Mouse (Mus musculus) midbrain, embryonic 11.5 days (tissue): ENCODE data around the gene Nectin2. TPM values are rescaled to one million over a fixed set of nuclear protein-coding genes. Genes with fewer than 3 reads are reported as not detected.

Experiments
- ATAC-seq: fragments of 200-750 bp; cut with Nextera tagmentation; 2 replicates; pipeline ENCODE4 v1.8.0; 2017; ENCODE audit warnings: moderate TSS enrichment, moderate library complexity; ENCODE audit not compliant: low FRiP score
- DNase-seq: peaks from one replicate; pipeline ENCODE4 v3.0.0; 2015; ENCODE audit warnings: low spot score; ENCODE audit errors: missing footprints
- H3K27ac ChIP-seq: fragments of 300-500 bp; sonication (generic); 2 replicates; pipeline ENCODE4 v1.5.1; 2014; ENCODE audit warnings: low read depth, low read length
- H3K27me3 ChIP-seq: fragments of 300-500 bp; sonication (generic); 2 replicates; pipeline ENCODE4 v1.6.1; 2014; ENCODE audit warnings: mild to moderate bottlenecking, low read length, moderate library complexity, mixed read lengths; ENCODE audit not compliant: control insufficient read depth, insufficient read depth
- H3K36me3 ChIP-seq: fragments of 300-500 bp; sonication (generic); 2 replicates; pipeline ENCODE4 v1.6.1; 2014; ENCODE audit warnings: mild to moderate bottlenecking, low read length, moderate library complexity, mixed read lengths; ENCODE audit not compliant: control insufficient read depth, insufficient read depth
- H3K4me1 ChIP-seq: fragments of 300-500 bp; sonication (generic); 2 replicates; pipeline ENCODE4 v1.6.1; 2014; ENCODE audit warnings: low read length; ENCODE audit not compliant: control insufficient read depth, insufficient read depth
- H3K4me2 ChIP-seq: fragments of 300-500 bp; sonication (generic); 2 replicates; pipeline ENCODE4 v1.6.1; 2014; ENCODE audit warnings: mild to moderate bottlenecking, moderate library complexity
- H3K4me3 ChIP-seq: fragments of 300-500 bp; sonication (generic); 2 replicates; pipeline ENCODE4 v1.5.1; 2014; ENCODE audit warnings: low read depth, low read length
- H3K9ac ChIP-seq: fragments of 300-500 bp; sonication (generic); 2 replicates; pipeline ENCODE4 v1.6.1; 2014; ENCODE audit warnings: low read length
- H3K9me3 ChIP-seq: fragments of 300-500 bp; sonication (generic); 2 replicates; pipeline ENCODE4 v1.6.1; 2016; ENCODE audit warnings: low read length; ENCODE audit not compliant: control insufficient read depth
- WGBS: fragments of 180-500 bp; shearing (Covaris S2); extraction: QIAGEN DNeasy Blood & Tissue Kit; methylation state at CpG from one replicate; pipeline ENCODE4 v1.1.7; 2014; 5-methylcytosine and 5-hydroxymethylcytosine counted together
- polyA plus RNA-seq: library from polyadenylated mRNA; unstranded; fragments of >200 nt; fragmentation: Nextera tagmentation; extraction: Ambion mirVana; gene quantifications from 2 replicates; pipeline ENCODE4 v1.2.1, GENCODE M21; 2014

The Nectin2 gene
- polyA plus RNA-seq, 1 experiment from 2014 or later, result 52.8 TPM

GRCm38 (mm10) chr7:19770375-19770754, 20.1 kb upstream of the Nectin2 start:
- Histone ChIP-seq H3K4me2 (peak overlapping the region; percentile 77), H3K4me1 (peaks cover 13% of the 10 kb centered on the region), H3K9ac (peak overlapping the region; percentile 59), H3K4me3 (peak overlapping the region; percentile 34), H3K27ac (no peak overlapping the region), H3K27me3 (peaks cover 24% of the 10 kb centered on the region), H3K36me3 (no peaks in the 10 kb centered on the region), H3K9me3 (no peaks in the 10 kb centered on the region)
- WGBS, result under 1% methylated on average over 26 of the region's 28 CpGs
- ATAC-seq, result peak; percentile 89
- DNase-seq, result peak; percentile 99

- peak; percentile 28; the same call in 1 of the 2 replicates for ATAC-seq
Observed at GRCm38 (mm10) chr7:19769434-19770374, 19.4 kb upstream of the Nectin2 start.

GRCm38 (mm10) chr7:19769001-19769400, 18.7 kb upstream of the Nectin2 start:
- no peak overlapping the region for H3K4me3 ChIP-seq

More at GRCm38 (mm10) chr7:19769434-19770374, 19.4 kb upstream of the Nectin2 start:
- 10% methylated on average over 16 of the region's 16 CpGs for WGBS
- H3K4me2 ChIP-seq, result peak overlapping the region; percentile 77
- no peak overlapping the region for H3K27ac ChIP-seq
- no peaks in the 10 kb centered on the region for H3K9me3 ChIP-seq
- H3K9ac ChIP-seq, result peak overlapping the region; percentile 59
- peak; percentile 88 for DNase-seq
- H3K4me1 ChIP-seq, result peaks cover 13% of the 10 kb centered on the region
- no peaks in the 10 kb centered on the region for H3K36me3 ChIP-seq
- H3K27me3 ChIP-seq, result peaks cover 24% of the 10 kb centered on the region
- H3K4me3 ChIP-seq, result peak overlapping the region; percentile 34

GRCm38 (mm10) chr7:19768251-19768650, 18.0 kb upstream of the Nectin2 start:
- Histone ChIP-seq H3K9ac (no peak overlapping the region), H3K27me3 (peaks cover 24% of the 10 kb centered on the region), H3K4me1 (peaks cover 13% of the 10 kb centered on the region), H3K4me3 (no peak overlapping the region), H3K9me3 (no peaks in the 10 kb centered on the region), H3K36me3 (no peaks in the 10 kb centered on the region), H3K4me2 (no peak overlapping the region), H3K27ac (no peak overlapping the region)
- no peak for DNase-seq
- ATAC-seq, result no peak
- 60% methylated on average over 14 of the region's 14 CpGs for WGBS

More at GRCm38 (mm10) chr7:19769001-19769400, 18.7 kb upstream of the Nectin2 start:
- Histone ChIP-seq H3K9ac (no peak overlapping the region), H3K9me3 (no peaks in the 10 kb centered on the region), H3K27ac (no peak overlapping the region), H3K36me3 (no peaks in the 10 kb centered on the region), H3K4me2 (no peak overlapping the region), H3K4me1 (peaks cover 13% of the 10 kb centered on the region), H3K27me3 (peaks cover 24% of the 10 kb centered on the region)
- no peak for ATAC-seq
- WGBS, result 27% methylated on average over 4 of the region's 4 CpGs
- DNase-seq, result no peak

GRCm38 (mm10) chr7:19764581-19764980, 14.3 kb upstream of the Nectin2 start:
- Histone ChIP-seq H3K4me1 (peaks cover 2% of the 10 kb centered on the region; the same call in 1 of the 2 replicates), H3K9me3 (no peaks in the 10 kb centered on the region), H3K36me3 (no peaks in the 10 kb centered on the region), H3K9ac (no peak overlapping the region), H3K27me3 (peaks cover 7% of the 10 kb centered on the region), H3K27ac (no peak overlapping the region), H3K4me3 (no peak overlapping the region), H3K4me2 (no peak overlapping the region)
- ATAC-seq (no peak), DNase-seq (no peak)
- WGBS, result 91% methylated on average over 8 of the region's 9 CpGs

GRCm38 (mm10) chr7:19763829-19764477, 13.7 kb upstream of the Nectin2 start:
- DNase-seq (no peak), ATAC-seq (no peak)
- no peaks in the 10 kb centered on the region for H3K4me1 ChIP-seq
- no peaks in the 10 kb centered on the region for H3K36me3 ChIP-seq
- H3K27ac ChIP-seq, result no peak overlapping the region
- no peak overlapping the region for H3K4me3 ChIP-seq
- no peaks in the 10 kb centered on the region for H3K9me3 ChIP-seq
- WGBS, result 87% methylated on average over 13 of the region's 13 CpGs
- H3K4me2 ChIP-seq, result no peak overlapping the region
- H3K27me3 ChIP-seq, result peaks cover under 1% of the 10 kb centered on the region; the same call in 1 of the 2 replicates
- H3K9ac ChIP-seq, result no peak overlapping the region

GRCm38 (mm10) chr7:19762283-19762682, 12.0 kb upstream of the Nectin2 start:
- no peaks in the 10 kb centered on the region for H3K27me3 ChIP-seq
- no peaks in the 10 kb centered on the region for H3K4me1 ChIP-seq
- no peak overlapping the region for H3K27ac ChIP-seq
- no peaks in the 10 kb centered on the region for H3K36me3 ChIP-seq
- H3K9me3 ChIP-seq, result no peaks in the 10 kb centered on the region
- WGBS, result 91% methylated on average over 11 of the region's 11 CpGs
- no peak for DNase-seq
- H3K4me3 ChIP-seq, result no peak overlapping the region
- no peak overlapping the region for H3K4me2 ChIP-seq
- H3K9ac ChIP-seq, result no peak overlapping the region
- no peak for ATAC-seq

GRCm38 (mm10) chr7:19760021-19760420, 9.7 kb upstream of the Nectin2 start:
- Histone ChIP-seq H3K4me1 (no peaks in the 10 kb centered on the region), H3K4me2 (no peak overlapping the region), H3K4me3 (no peak overlapping the region), H3K9me3 (no peaks in the 10 kb centered on the region), H3K27me3 (no peaks in the 10 kb centered on the region), H3K27ac (no peak overlapping the region), H3K9ac (no peak overlapping the region), H3K36me3 (no peaks in the 10 kb centered on the region)
- 89% methylated on average over 13 of the region's 13 CpGs for WGBS
- ATAC-seq (no peak), DNase-seq (no peak)

GRCm38 (mm10) chr7:19758623-19759022, 8.3 kb upstream of the Nectin2 start:
- H3K27me3 ChIP-seq, result no peaks in the 10 kb centered on the region
- WGBS, result 93% methylated on average over 13 of the region's 13 CpGs
- no peak overlapping the region for H3K27ac ChIP-seq
- H3K4me1 ChIP-seq, result no peaks in the 10 kb centered on the region
- DNase-seq, result no peak
- no peak overlapping the region for H3K4me2 ChIP-seq
- no peaks in the 10 kb centered on the region for H3K36me3 ChIP-seq
- ATAC-seq, result no peak
- H3K9ac ChIP-seq, result no peak overlapping the region
- no peaks in the 10 kb centered on the region for H3K9me3 ChIP-seq
- no peak overlapping the region for H3K4me3 ChIP-seq
